Mouse (Mus musculus) liver, postnatal 0 days (tissue): Measurements from ENCODE around the gene C77080. TPM values are rescaled to one million over a fixed set of nuclear protein-coding genes. Genes with fewer than 3 reads are reported as not detected.
"Not testable (repeated sequence)": the region's sequence is repeated elsewhere in the genome, so short reads cannot be mapped to it uniquely, and the experiment has no call there.

Experiments
- ATAC-seq: fragments of 200-750 bp; cut with Nextera tagmentation; 2 replicates; pipeline ENCODE4 v1.8.0; 2017; ENCODE audit warnings: mild to moderate bottlenecking, moderate library complexity
- DNase-seq: peaks from one replicate; pipeline ENCODE4 v3.0.0-alpha.2; 2016
- H3K27ac ChIP-seq: fragments of 300-500 bp; sonication (generic); 2 replicates; pipeline ENCODE4 v1.5.1; 2014; ENCODE audit warnings: antibody characterized with exemption, moderate library complexity, mild to moderate bottlenecking, low read depth
- H3K27me3 ChIP-seq: fragments of 300-500 bp; sonication (generic); 2 replicates; pipeline ENCODE4 v1.6.1; 2014; ENCODE audit warnings: low read length, control low read depth, mixed read lengths; ENCODE audit not compliant: insufficient read depth
- H3K36me3 ChIP-seq: fragments of 300-500 bp; sonication (generic); replicated peaks from 2 replicates; pipeline ENCODE4 v1.6.1; 2014; ENCODE audit warnings: mild to moderate bottlenecking, control low read depth, low read length, moderate library complexity, mixed read lengths; ENCODE audit not compliant: insufficient read depth
- H3K4me1 ChIP-seq: fragments of 300-500 bp; sonication (generic); 2 replicates; pipeline ENCODE4 v1.6.1; 2014; ENCODE audit warnings: antibody characterized with exemption, mild to moderate bottlenecking, control low read depth; ENCODE audit not compliant: insufficient read depth
- H3K4me2 ChIP-seq: fragments of 300-500 bp; sonication (generic); 2 replicates; pipeline ENCODE4 v1.6.1; 2014; ENCODE audit warnings: low read depth, mild to moderate bottlenecking, low read length, moderate library complexity, mixed read lengths
- H3K4me3 ChIP-seq: fragments of 300-500 bp; sonication (generic); 2 replicates; pipeline ENCODE4 v1.5.1; 2014; ENCODE audit warnings: low read depth, low read length
- H3K9ac ChIP-seq: fragments of 300-500 bp; sonication (generic); replicated peaks from 2 replicates; pipeline ENCODE4 v1.6.1; 2014; ENCODE audit warnings: mild to moderate bottlenecking, moderate library complexity
- H3K9me3 ChIP-seq: fragments of 300-500 bp; sonication (generic); 2 replicates; pipeline ENCODE4 v1.6.1; 2016; ENCODE audit warnings: mild to moderate bottlenecking, control low read depth, low read length, mixed read lengths
- CTCF ChIP-seq: sonication (generic); IDR thresholded peaks from 2 replicates; pipeline ENCODE4 v1.5.1; 2016; ENCODE audit warnings: antibody characterized with exemption, low read depth
- EP300 ChIP-seq: IDR thresholded peaks from 2 replicates; pipeline ENCODE4 v1.6.1; 2016; ENCODE audit warnings: antibody characterized with exemption, low read depth, mild to moderate bottlenecking
- WGBS: fragments of 180-500 bp; shearing (Covaris S2); extraction: QIAGEN DNeasy Blood & Tissue Kit; methylation state at CpG from one replicate; pipeline ENCODE4 v1.1.7; 2014; ENCODE audit not compliant: insufficient replicate concordance; 5-methylcytosine and 5-hydroxymethylcytosine counted together
- polyA plus RNA-seq: library from polyadenylated mRNA; unstranded; fragments of >200 nt; fragmentation: Nextera tagmentation; extraction: Ambion mirVana; gene quantifications from 2 replicates; pipeline ENCODE4 v1.2.1, GENCODE M21; 2015

The C77080 gene
- polyA plus RNA-seq, 1 experiment from 2014 or later: 1.4 TPM

DNA sequence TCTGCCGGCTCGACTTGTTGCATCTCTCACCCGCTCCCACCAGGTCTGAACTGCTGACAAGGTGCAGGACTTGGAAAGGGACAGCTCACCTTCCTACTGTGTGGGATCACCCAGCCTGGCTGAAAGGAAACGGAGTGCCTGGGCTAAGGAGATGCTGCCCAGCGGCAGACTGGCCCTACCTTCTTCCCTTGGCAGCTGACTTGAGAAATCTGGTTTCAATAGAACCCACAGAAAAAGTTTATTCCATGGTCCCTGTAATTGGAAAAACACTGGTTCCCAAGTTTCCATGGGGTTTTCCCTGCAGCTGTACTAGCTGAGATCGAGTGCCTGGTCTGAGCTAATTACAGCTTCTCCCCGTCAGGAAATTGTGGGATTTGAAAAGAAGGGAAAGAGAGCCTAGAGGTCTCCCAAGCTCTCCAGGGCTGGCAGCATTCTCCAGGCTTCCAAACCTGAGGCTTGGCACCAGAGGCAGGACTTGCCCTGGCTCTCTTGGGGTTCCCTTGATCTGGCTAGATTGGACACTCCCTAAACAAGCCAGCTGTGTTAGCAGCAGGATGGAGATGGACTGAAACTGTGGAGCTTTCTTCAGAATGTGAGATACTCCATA, 42.5 kb downstream of the C77080 start:
- DNase-seq (no peak), ATAC-seq (no peak)
- H3K4me3 ChIP-seq: no peak overlapping the region
- H3K4me1 ChIP-seq: no peaks in the 10 kb centered on the region
- H3K27me3 ChIP-seq: no peaks in the 10 kb centered on the region
- no peaks in the 10 kb centered on the region for H3K9me3 ChIP-seq
- peaks cover 66% of the 10 kb centered on the region for H3K36me3 ChIP-seq
- TF ChIP-seq EP300: no peak
- TF ChIP-seq CTCF: no peak
- WGBS: 91% methylated on average over 7 of the region's 7 CpGs
- H3K9ac ChIP-seq: no peak overlapping the region
- no peak overlapping the region for H3K4me2 ChIP-seq
- no peak overlapping the region for H3K27ac ChIP-seq

GRCm38 (mm10) chr4:129212486-129212885, 48.7 kb downstream of the C77080 start:
- not testable (repeated sequence) for H3K4me2 ChIP-seq, ATAC-seq, H3K27me3 ChIP-seq, H3K9me3 ChIP-seq, H3K4me1 ChIP-seq, DNase-seq, H3K9ac ChIP-seq, H3K27ac ChIP-seq, H3K4me3 ChIP-seq
- WGBS: 66% methylated on average over 3 of the region's 3 CpGs
- peaks cover 76% of the 10 kb centered on the region for H3K36me3 ChIP-seq
- TF ChIP-seq CTCF: peak; percentile 58

GRCm38 (mm10) chr4:129211461-129211860, 49.7 kb downstream of the C77080 start:
- Histone ChIP-seq H3K4me3 (no peak overlapping the region), H3K4me2 (no peak overlapping the region), H3K27ac (no peak overlapping the region), H3K36me3 (peaks cover 75% of the 10 kb centered on the region), H3K9ac (no peak overlapping the region), H3K9me3 (no peaks in the 10 kb centered on the region), H3K4me1 (no peaks in the 10 kb centered on the region), H3K27me3 (no peaks in the 10 kb centered on the region)
- DNase-seq (no peak), ATAC-seq (no peak)
- TF ChIP-seq EP300 (no peak), CTCF (no peak)
- WGBS: 79% methylated on average over 4 of the region's 4 CpGs

DNA sequence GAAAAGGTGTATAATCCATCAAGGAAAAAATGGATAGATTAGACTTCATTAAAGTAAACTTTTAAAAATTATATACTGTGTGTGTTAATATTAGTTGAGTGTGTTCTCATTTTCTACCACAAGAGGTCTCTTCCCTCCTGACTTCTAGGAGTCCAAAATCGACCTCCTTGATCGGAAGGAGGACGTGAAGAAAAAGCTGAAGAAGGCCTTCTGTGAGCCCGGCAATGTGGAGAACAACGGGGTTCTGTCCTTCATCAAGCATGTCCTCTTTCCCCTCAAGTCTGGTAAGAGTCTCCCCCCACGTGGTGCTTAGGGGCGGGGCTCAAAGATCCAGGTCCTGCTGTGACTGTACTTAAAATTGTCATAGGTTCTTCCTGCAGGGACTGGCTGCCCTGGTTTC, 51.7 kb downstream of the C77080 start:
- H3K4me3 ChIP-seq: no peak overlapping the region
- DNase-seq (no peak), ATAC-seq (no peak)
- H3K4me2 ChIP-seq: no peak overlapping the region
- no peaks in the 10 kb centered on the region for H3K27me3 ChIP-seq
- H3K27ac ChIP-seq: no peak overlapping the region
- TF ChIP-seq CTCF (peak; percentile 67), EP300 (no peak)
- no peaks in the 10 kb centered on the region for H3K9me3 ChIP-seq
- H3K36me3 ChIP-seq: peaks cover 75% of the 10 kb centered on the region
- no peaks in the 10 kb centered on the region for H3K4me1 ChIP-seq
- H3K9ac ChIP-seq: no peak overlapping the region
- 69% methylated on average over 7 of the region's 7 CpGs for WGBS

- H3K27ac ChIP-seq: peak overlapping the region; percentile 61
- H3K9ac ChIP-seq: no peak overlapping the region
- no peak overlapping the region for H3K4me2 ChIP-seq
- H3K27me3 ChIP-seq: no peaks in the 10 kb centered on the region
- no peak overlapping the region for H3K4me3 ChIP-seq
- DNase-seq: no peak
- WGBS: 73% methylated on average over 8 of the region's 8 CpGs
- no peaks in the 10 kb centered on the region for H3K9me3 ChIP-seq
- no peaks in the 10 kb centered on the region for H3K4me1 ChIP-seq
- ATAC-seq: peak; percentile 86
- TF ChIP-seq EP300: peak; percentile 43; the same call in 1 of the 2 replicates
- no peak for TF ChIP-seq CTCF
- peaks cover 66% of the 10 kb centered on the region for H3K36me3 ChIP-seq
Observed at GRCm38 (mm10) chr4:129206792-129207191, 54.4 kb downstream of the C77080 start.

DNA sequence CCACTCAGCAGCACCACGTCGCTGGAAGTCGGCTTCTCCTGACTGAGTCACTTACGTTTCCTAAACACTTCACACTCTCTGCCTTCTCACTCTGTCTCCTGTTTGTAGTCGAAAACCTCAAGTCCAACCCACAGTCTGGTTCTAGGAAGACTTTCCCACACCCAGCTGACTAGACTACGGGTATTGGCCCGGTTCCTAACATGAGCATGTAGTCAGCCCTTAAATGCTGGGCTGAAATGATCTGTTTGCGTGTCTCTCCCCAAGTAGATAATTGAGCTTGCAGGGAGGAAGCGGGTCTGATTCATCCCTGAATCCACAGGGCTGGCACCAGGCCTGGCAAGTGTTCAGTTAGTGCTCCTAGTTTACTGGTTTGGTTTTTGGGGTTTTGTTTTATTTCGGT, 56.5 kb downstream of the C77080 start:
- TF ChIP-seq EP300: no peak
- TF ChIP-seq CTCF: no peak
- Histone ChIP-seq H3K4me3 (no peak overlapping the region), H3K9ac (no peak overlapping the region), H3K36me3 (peaks cover 68% of the 10 kb centered on the region), H3K4me2 (no peak overlapping the region), H3K27me3 (no peaks in the 10 kb centered on the region), H3K4me1 (no peaks in the 10 kb centered on the region), H3K27ac (no peak overlapping the region), H3K9me3 (no peaks in the 10 kb centered on the region)
- 92% methylated on average over 10 of the region's 10 CpGs for WGBS
- ATAC-seq (no peak), DNase-seq (no peak)

GRCm38 (mm10) chr4:129197514-129197913, 63.7 kb downstream of the C77080 start:
- ATAC-seq (no peak), DNase-seq (no peak)
- H3K36me3 ChIP-seq: peaks cover 58% of the 10 kb centered on the region
- 92% methylated on average over 6 of the region's 6 CpGs for WGBS
- no peak overlapping the region for H3K27ac ChIP-seq
- no peaks in the 10 kb centered on the region for H3K9me3 ChIP-seq
- no peak overlapping the region for H3K4me3 ChIP-seq
- TF ChIP-seq CTCF (no peak), EP300 (no peak)
- H3K4me2 ChIP-seq: no peak overlapping the region
- H3K9ac ChIP-seq: no peak overlapping the region
- peaks cover 14% of the 10 kb centered on the region for H3K4me1 ChIP-seq
- no peaks in the 10 kb centered on the region for H3K27me3 ChIP-seq
